Mouse (Mus musculus): Measurements from ENCODE around the gene Dynlrb1.

- no peak for TF ChIP-seq POLR2A (IDR thresholded peaks at IDR 0.05; ENCODE audit: extremely low read depth, insufficient read depth, low read length)
- TF ChIP-seq CTCF (IDR thresholded peaks at IDR 0.05; ENCODE audit: extremely low read depth, insufficient read depth, low read length) = no peak
These were observed 47.5 kb downstream of the Dynlrb1 start for GRCm38 (mm10) chr2:155283793-155284192.

Data from cortical plate, adult 2 months (tissue).